Mouse (Mus musculus) brain, embryonic 14.5 days (tissue): Measurements from ENCODE around the gene Fuz. TPM values are rescaled to one million over a fixed set of nuclear protein-coding genes. Genes with fewer than 3 reads are reported as not detected.

Experiments used
- DNase-seq: peaks from one replicate; pipeline ENCODE4 v3.0.0-alpha.2; 2011; ENCODE audit warnings: low read depth
- CTCF ChIP-seq: fragments of 200-500 bp; IDR thresholded peaks from 2 replicates; pipeline ENCODE4 v1.5.1; 2012; ENCODE audit warnings: inconsistent platforms, mild to moderate bottlenecking, moderate library complexity, borderline replicate concordance; ENCODE audit not compliant: insufficient read depth, insufficient read length; ENCODE audit errors: extremely low read depth
- POLR2A ChIP-seq: fragments of 200-500 bp; IDR thresholded peaks from 2 replicates; pipeline ENCODE4 v1.6.1; 2012; ENCODE audit warnings: mild to moderate bottlenecking, inconsistent platforms, borderline replicate concordance; ENCODE audit not compliant: poor library complexity, insufficient read depth, insufficient read length, severe bottlenecking; ENCODE audit errors: extremely low read depth
- polyA plus RNA-seq: library from polyadenylated mRNA; depleted of rRNA; stranded (reverse); fragments of >200 nt; gene quantifications from 2 replicates; pipeline ENCODE4 v1.2.3, GENCODE M21; 2012; rRNA removed

Fuz gene
- polyA plus RNA-seq, 1 experiment: 29.7 TPM

- DNase-seq: peak; percentile 58
- TF ChIP-seq POLR2A (no peak), CTCF (peak; percentile 42; the same call in 1 of the 2 replicates)
Measured at GRCm38 (mm10) chr7:44925468-44925867, 29.6 kb downstream of the Fuz start.

- TF ChIP-seq POLR2A (no peak), CTCF (no peak)
- no peak for DNase-seq
Measured at GRCm38 (mm10) chr7:44928570-44928969, 32.7 kb downstream of the Fuz start.

DNA sequence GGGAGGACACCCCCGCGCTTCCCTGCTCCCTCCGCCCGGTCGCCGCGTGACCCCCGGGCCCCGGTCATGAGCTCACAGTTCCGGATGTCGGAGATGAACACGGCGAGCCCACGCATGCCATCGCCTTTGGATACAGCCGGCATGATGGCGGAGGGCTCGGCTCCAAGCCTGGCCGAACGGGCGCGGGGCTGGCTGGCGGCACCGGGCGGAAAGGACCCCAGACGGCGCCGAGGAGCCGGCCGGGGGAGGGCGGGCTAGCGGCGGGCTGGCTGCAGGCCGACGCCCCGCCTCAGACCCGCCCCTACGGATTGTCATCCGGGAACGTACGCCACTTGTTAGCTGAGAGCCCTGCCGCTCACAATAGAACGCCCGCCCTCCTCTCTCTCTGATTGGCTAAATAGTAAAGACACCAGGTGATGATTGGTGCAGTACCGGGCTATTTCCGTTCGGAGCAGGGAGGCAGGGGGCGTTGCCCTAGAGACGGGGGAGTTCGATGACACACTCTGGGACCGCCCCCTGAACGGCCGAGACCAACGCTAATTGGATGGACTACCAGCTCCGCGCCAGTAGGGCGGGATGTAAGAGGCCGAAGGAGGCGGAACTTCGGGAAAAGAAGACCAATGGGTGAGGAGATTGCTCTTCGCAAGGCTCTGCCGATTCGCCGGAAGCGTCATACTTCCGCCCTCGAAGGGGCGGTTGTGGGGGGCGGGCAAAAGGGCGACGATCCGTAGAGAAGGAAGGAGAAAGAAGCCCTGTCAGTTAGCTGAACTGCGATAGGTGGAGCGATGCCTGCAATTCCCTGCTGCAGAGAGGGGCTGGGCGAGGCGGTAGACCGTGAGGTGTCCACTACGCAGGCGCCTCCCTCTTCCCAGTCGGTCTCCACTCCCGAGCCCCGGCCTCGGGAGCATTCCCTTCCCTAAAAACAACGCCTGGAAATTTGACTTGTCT, 33.6 kb downstream of the Fuz start, which contains the start of gene Ap2a1:
Ap2a1 (minus strand) TSS at position 293 of the 948 bp plus-strand sequence.
- TF ChIP-seq POLR2A: peak; percentile 78
- no peak for TF ChIP-seq CTCF

GRCm38 (mm10) chr7:44938680-44939079, 42.8 kb downstream of the Fuz start:
- TF ChIP-seq POLR2A (no peak), CTCF (no peak)
- DNase-seq: no peak

More for the DNA sequence above, 33.6 kb downstream of the Fuz start, which contains the start of gene Ap2a1:
- peak; percentile 100 for DNase-seq

DNA sequence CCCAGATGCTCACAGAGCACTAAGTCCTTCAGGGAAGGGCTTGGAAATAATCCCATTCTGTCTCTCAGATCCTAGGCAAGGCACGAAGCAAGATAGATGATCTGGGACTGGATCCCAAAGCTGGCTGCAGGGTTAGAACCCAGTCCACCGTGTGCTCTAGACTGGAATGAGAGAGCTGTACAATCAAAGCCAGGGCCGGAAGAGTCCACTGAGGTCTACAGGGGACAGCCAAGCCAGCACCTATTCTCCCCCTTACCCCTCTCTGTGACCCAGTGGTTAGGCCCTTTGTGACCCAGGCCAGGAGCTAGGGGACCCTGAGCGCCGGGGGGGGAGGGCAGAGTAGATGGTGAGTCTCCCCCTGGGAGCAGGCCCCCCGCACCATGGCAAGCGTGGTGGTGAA, 47.0 kb downstream of the Fuz start, which contains the start of gene Tsks:
Tsks (plus strand) TSS at position 301 of the 400 bp plus-strand sequence.
- TF ChIP-seq POLR2A: no peak
- TF ChIP-seq CTCF: no peak
- DNase-seq: no peak

GRCm38 (mm10) chr7:44949922-44950321, 54.0 kb downstream of the Fuz start:
- TF ChIP-seq POLR2A (no peak), CTCF (no peak)

GRCm38 (mm10) chr7:44951960-44952359, 56.1 kb downstream of the Fuz start:
- TF ChIP-seq CTCF (no peak), POLR2A (no peak)

More at GRCm38 (mm10) chr7:44949922-44950321, 54.0 kb downstream of the Fuz start:
- no peak for DNase-seq

More at GRCm38 (mm10) chr7:44951960-44952359, 56.1 kb downstream of the Fuz start:
- DNase-seq: peak; percentile 59

Other genes starting within 250 kb of the Fuz start
- 0.72 and 1.8 TPM in 2 replicates for gene Myh14, start 225.2 kb upstream of the Fuz start, polyA plus RNA-seq
- not detected in 2 replicates for gene Izumo2, start 187.3 kb upstream of the Fuz start, polyA plus RNA-seq
- 31.1 and 45.0 TPM in 2 replicates for gene Vrk3, start 147.7 kb upstream of the Fuz start, polyA plus RNA-seq
- gene Zfp473, start 145.0 kb upstream of the Fuz start, polyA plus RNA-seq: 1.0 and 1.1 TPM in 2 replicates
- 73.9 and 96.1 TPM in 2 replicates for gene Nup62, start 80.0 kb upstream of the Fuz start, polyA plus RNA-seq
- 0.42 and 0.59 TPM in 2 replicates for gene Il4i1, start 79.7 kb upstream of the Fuz start, polyA plus RNA-seq
- gene Atf5, start 79.4 kb upstream of the Fuz start, polyA plus RNA-seq: 24.8 and 36.4 TPM in 2 replicates
- gene Akt1s1, start 47.1 kb upstream of the Fuz start, polyA plus RNA-seq: 141 and 160 TPM in 2 replicates
- 96.8 and 124 TPM in 2 replicates for gene Tbc1d17, start 47.0 kb upstream of the Fuz start, polyA plus RNA-seq
- gene Pnkp, start 38.9 kb upstream of the Fuz start, polyA plus RNA-seq: 33.1 and 42.3 TPM in 2 replicates
- 927 and 1,026 TPM in 2 replicates for gene Ptov1, start 26.3 kb upstream of the Fuz start, polyA plus RNA-seq
- gene Med25, start 3.4 kb upstream of the Fuz start, polyA plus RNA-seq: 205 and 206 TPM in 2 replicates
- gene Ap2a1, start 33.4 kb downstream of the Fuz start, polyA plus RNA-seq: 165 and 185 TPM in 2 replicates
- gene Tsks, start 47.1 kb downstream of the Fuz start, polyA plus RNA-seq: 0.04 and 0.05 TPM in 2 replicates
- 102 and 135 TPM in 2 replicates for gene Cpt1c, start 78.8 kb downstream of the Fuz start, polyA plus RNA-seq
- 824 and 992 TPM in 2 replicates for gene Prmt1, start 90.5 kb downstream of the Fuz start, polyA plus RNA-seq
- 84.4 and 130 TPM in 2 replicates for gene Irf3, start 101.6 kb downstream of the Fuz start, polyA plus RNA-seq
- 20.5 and 33.9 TPM in 2 replicates for gene Bcl2l12, start 102.6 kb downstream of the Fuz start, polyA plus RNA-seq
- gene Scaf1, start 120.3 kb downstream of the Fuz start, polyA plus RNA-seq: 125 and 147 TPM in 2 replicates
- 18.2 and 20.7 TPM in 2 replicates for gene Rras, start 121.9 kb downstream of the Fuz start, polyA plus RNA-seq
- gene Prr12, start 156.8 kb downstream of the Fuz start, polyA plus RNA-seq: 10.5 and 39.1 TPM in 2 replicates
- 81.9 and 84.1 TPM in 2 replicates for gene Nosip, start 166.3 kb downstream of the Fuz start, polyA plus RNA-seq
- gene Prrg2, start 166.6 kb downstream of the Fuz start, polyA plus RNA-seq: 25.0 and 30.6 TPM in 2 replicates
- 68.2 and 101 TPM in 2 replicates for gene Rcn3, start 196.1 kb downstream of the Fuz start, polyA plus RNA-seq
- 11.7 and 17.3 TPM in 2 replicates for gene Fcgrt, start 207.8 kb downstream of the Fuz start, polyA plus RNA-seq
- gene Rps11, start 228.4 kb downstream of the Fuz start, polyA plus RNA-seq: 421 and 634 TPM in 2 replicates
- 2,550 and 2,843 TPM in 2 replicates for gene Rpl13a, start 232.7 kb downstream of the Fuz start, polyA plus RNA-seq
- gene Gm45713, start 240.2 kb downstream of the Fuz start, polyA plus RNA-seq: 0.30 and 0.31 TPM in 2 replicates
- gene Flt3l, start 240.4 kb downstream of the Fuz start, polyA plus RNA-seq: 6.2 and 9.0 TPM in 2 replicates